Mouse (Mus musculus) thymus, adult 2 months (tissue): ENCODE results near the gene Cenpo.

ENCODE experiments used
- CTCF ChIP-seq: fragments of 200-500 bp; IDR thresholded peaks from 2 replicates; pipeline ENCODE4 v1.5.1; 2012; ENCODE audit warnings: mild to moderate bottlenecking, control low read depth, low read length, moderate library complexity, borderline replicate concordance; ENCODE audit not compliant: control insufficient read depth, poor library complexity, insufficient read depth; ENCODE audit errors: extremely low read depth
- POLR2A ChIP-seq: fragments of 200-500 bp; IDR thresholded peaks from 2 replicates; pipeline ENCODE4 v1.6.1; 2012; ENCODE audit warnings: mild to moderate bottlenecking, low read length, control low read depth, moderate library complexity; ENCODE audit not compliant: control insufficient read depth, poor library complexity, insufficient read depth; ENCODE audit errors: extremely low read depth

- no peak for TF ChIP-seq POLR2A
- TF ChIP-seq CTCF: no peak
These were observed 53.6 kb downstream of the Cenpo start for GRCm38 (mm10) chr12:4180507-4180906.
